Mouse (Mus musculus): ENCODE data around the gene Mctp1.
A peak's percentile ranks its signal among the peaks of the same experiment; 100 is the strongest.
"Not testable (repeated sequence)": the region's sequence is repeated elsewhere in the genome, so short reads cannot be mapped to it uniquely, and the experiment has no call there.

Gene Mctp1

GRCm38 (mm10) chr13:76383972-76384663, at the start of gene Mctp1:
Gene Mctp1, plus strand, starts transcription at chr13:76384535.
- DNase-seq (ENCODE audit: low read depth, low spot score): peak; percentile 41

DNA sequence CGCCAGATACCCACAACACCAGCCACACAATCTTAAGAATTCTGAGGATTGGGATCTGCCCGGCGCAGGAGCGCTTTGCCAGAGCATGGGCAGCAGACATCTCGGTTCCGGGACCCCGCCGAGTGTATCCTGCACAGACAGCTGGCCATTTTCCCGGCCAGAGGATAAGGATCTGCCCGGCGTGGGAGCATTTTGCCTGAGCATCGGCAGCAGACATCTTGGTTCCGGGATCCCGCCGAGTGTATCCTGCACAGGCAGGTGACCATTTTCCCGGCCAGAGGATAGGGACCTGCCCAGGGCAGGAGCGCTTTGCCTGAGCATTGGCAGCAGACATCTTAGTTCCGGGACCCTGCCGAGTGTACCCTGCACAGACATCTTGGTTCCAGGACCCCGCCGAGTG, 38.4 kb upstream of the Mctp1 start:
- DNase-seq (ENCODE audit: low read depth, low spot score): not testable (repeated sequence)

GRCm38 (mm10) chr13:76358720-76359119, 25.6 kb upstream of the Mctp1 start:
- no peak for DNase-seq (ENCODE audit: low read depth, low spot score)

GRCm38 (mm10) chr13:76384664-76385435, 515 bp downstream of the Mctp1 start:
- DNase-seq (ENCODE audit: low read depth, low spot score): peak; percentile 36

GRCm38 (mm10) chr13:76388615-76389014, 4.3 kb downstream of the Mctp1 start:
- DNase-seq (ENCODE audit: low read depth, low spot score): no peak

DNA sequence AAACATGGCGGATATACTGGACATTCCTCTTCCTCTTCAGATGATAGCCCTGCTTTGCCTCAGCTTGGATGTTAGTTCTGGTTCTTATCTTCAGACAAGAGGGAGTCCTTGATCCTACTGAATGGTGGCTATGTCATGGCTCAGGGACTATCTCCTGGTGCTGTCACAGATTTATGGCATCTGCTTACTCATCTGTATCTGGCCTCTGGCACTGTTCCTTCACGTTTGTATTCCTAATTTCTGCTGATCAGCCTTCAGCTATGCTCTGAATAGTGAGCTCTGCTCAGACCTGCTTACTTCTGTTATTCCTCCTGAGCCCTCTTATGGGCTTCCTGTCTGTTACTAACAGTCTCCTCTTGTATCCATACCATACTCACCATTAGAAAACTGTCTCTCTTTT, 7.6 kb downstream of the Mctp1 start:
- no peak for DNase-seq (ENCODE audit: low read depth, low spot score)

DNA sequence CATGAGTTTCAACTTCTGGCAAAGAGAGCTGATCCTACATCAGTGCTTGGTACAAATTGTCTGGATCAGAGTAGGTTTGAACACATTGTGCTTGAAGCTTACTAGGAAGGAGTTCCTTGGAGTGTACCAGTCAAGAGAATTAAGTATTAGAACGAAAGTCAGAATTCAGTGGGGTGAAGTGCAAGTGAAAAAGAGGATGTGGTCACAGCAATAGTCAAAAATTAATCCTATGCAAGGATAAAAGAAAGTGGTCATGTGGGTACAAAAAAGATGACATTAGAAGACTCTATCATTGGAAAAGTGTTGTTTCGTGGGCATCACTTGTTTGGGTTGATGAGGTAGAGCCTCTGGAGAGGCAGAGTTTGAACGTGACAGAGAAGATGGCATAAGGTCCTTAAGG, 8.8 kb downstream of the Mctp1 start:
- DNase-seq (ENCODE audit: low read depth, low spot score): no peak

GRCm38 (mm10) chr13:76395906-76396305, 11.6 kb downstream of the Mctp1 start:
- no peak for DNase-seq (ENCODE audit: low read depth, low spot score)

DNA sequence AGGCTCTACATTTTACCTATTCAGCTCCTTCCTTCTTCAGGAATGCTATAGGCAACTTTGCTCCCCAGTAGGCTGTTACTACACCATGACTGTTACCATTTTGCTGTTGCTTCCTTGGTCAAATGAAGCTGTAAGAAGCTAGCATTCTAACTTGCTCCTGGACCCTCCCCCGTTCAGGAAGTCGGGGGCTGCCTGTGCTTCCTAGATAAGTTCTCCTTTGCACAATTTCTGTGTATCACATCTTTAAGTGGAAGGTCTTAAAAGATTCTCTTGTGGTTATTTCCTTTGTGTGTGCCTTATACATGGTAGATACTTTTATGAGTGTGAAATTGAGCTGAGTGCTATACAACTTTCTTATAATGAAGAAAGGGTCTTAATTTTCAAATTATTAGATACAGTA, 25.0 kb downstream of the Mctp1 start:
- no peak for DNase-seq (ENCODE audit: low read depth, low spot score)

- no peak for DNase-seq (ENCODE audit: low read depth, low spot score)
Measured at GRCm38 (mm10) chr13:76410665-76411064, 26.3 kb downstream of the Mctp1 start.

DNA sequence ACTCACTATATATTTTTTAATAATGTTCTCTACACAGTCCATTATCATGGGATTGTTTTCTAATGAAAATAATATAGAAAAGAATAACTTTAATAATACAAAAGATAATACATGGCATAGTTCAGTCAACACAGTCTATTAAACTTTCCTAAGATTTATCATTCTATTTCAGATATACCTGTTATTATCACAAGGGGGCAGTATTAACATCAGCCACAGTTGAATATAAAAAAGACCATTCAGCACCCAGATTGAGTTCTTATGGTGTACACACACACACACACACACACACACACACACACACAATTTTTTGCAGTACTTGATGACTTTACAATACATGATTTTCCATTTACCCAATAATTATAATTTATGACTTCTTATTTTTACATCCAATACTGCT, 31.0 kb downstream of the Mctp1 start:
- DNase-seq (ENCODE audit: low read depth, low spot score): no peak

GRCm38 (mm10) chr13:76420111-76420510, 35.8 kb downstream of the Mctp1 start:
- no peak for DNase-seq (ENCODE audit: low read depth, low spot score)

DNA sequence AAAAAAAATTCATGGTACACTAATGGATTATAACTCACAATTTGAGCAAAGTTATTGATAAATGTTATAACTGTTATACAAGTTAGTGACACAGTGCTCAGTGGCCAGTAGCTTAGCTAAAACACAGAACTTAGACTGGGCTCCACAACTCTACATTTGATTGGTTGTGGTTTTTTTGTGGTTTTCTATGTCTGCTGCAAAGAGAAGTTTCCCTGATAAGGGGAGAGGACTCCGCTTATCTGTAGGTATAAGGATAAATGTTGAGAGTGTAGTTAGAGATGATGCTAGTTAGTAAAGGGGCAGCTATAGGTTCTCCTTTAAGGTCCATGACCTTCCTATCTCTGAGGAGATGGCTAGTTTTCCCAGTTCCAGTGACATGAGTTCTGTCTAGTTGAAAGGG, 36.7 kb downstream of the Mctp1 start:
- DNase-seq (ENCODE audit: low read depth, low spot score): no peak

DNA sequence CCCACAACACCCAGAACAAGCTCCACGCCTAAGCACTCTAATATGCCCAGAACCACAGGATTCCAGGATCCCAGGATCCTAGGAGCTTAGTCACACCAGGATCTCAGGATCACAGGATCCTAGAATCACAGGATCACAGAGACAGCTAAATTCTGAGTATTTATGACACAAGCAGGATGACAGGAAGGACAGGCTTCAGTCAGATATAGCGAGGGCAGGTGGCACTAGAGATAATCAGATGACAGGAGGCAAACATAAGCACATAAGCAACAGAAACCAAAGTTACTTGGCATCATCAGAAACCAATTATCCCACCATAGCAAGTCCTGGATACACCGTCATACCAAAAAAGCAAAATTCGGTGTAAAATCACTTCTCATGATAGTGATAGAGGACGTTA, 37.8 kb downstream of the Mctp1 start:
- DNase-seq (ENCODE audit: low read depth, low spot score): no peak

DNA sequence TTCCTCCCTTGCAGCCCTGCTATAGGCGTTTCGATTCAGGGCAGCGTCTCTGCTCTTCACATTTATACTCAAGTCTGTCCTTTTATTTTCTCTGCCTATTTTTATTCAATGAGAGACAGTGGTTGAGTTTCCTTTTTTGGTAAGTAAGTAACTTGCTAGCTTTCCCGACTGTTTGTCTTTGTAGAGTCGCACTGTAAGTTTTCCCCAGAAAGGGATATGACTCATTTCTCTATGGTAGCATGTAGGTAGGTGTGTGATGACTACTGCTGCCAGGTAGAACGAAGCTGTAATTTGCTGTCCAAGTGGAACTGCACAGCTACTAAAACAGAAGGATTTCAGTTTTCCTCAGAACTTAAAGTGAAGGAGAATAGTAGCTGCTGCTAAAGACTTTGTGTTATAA, 45.1 kb downstream of the Mctp1 start:
- DNase-seq (ENCODE audit: low read depth, low spot score): no peak

DNA sequence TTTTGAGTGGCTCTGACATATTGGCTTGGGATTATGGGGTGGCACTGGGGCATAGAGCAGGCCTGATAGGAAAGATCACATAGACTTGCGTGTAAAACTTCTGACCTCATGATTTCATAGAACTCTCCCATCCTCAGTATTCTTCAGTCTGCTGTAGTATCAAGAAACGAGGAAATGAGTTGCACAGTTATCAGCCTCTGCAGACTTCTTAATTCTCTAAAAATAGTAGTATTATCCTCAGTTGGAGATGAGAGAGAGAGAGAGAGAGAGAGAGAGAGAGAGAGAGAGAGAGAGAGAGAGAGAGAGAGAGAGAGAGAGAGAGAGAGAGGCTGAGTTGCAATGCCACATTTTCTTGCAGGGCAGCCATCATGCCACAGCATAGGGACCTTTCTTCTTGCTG, 45.6 kb downstream of the Mctp1 start:
- DNase-seq (ENCODE audit: low read depth, low spot score): no peak

GRCm38 (mm10) chr13:76431946-76432345, 47.6 kb downstream of the Mctp1 start:
- DNase-seq (ENCODE audit: low read depth, low spot score): no peak

DNA sequence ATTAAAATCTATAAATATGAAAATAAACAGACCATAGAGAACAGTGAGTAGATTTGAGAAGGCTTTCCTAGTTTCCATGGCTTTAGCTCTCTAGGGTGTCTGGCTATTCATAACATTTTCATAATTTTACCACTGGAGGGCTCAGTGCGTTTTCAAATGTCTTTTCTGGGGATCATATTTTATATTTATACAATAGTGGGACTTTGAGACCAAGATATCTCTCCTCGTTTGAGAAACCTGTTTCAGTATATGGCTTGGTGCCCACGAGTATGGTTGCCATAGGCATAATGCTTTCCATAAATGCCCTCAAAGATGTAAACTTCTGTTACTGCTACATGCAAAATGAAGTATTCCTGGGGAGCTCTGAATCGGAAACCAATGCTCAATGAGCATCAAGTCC, 49.1 kb downstream of the Mctp1 start:
- DNase-seq (ENCODE audit: low read depth, low spot score): no peak

- DNase-seq (ENCODE audit: low read depth, low spot score): no peak
Measured at GRCm38 (mm10) chr13:76436426-76436825, 52.1 kb downstream of the Mctp1 start.

DNA sequence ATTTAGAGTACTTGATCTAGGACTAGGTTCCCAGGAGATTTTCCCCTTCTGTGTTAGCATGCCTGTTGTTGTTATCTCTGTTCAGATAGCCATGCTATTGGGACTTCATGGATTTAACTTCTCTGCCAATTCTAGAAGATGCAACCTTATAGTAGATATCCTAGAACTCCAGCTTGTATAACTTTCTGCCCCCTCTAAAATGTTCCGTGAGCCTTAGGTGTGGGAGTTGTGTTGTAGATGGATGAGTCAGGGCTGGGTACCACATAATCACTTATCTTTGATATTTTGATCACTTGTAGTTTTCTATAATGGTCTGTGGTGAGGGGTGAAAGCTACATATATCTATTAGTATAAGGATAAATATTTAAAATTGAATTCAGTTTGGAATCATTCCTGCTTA, 54.4 kb downstream of the Mctp1 start:
- DNase-seq (ENCODE audit: low read depth, low spot score): no peak

DNA sequence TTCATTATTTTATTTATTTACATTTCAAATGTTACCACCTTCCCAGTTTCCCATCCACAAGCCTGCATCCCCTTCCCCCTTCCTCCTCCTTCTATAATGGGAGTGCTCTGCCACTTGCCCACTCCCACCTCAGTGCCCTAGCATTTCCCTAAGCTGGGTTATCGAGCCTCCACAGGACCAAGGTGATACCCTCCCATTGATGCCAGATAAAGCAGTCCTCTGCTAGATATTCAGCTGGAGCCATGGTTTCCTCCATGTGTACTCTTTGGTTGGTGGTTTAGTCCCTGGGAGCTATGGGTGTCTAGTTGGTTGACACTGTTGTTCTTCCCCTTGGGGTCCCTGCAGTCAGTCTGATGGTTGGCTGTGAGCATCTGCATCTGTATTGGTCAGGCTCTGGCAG, 61.7 kb downstream of the Mctp1 start:
- DNase-seq (ENCODE audit: low read depth, low spot score): no peak

DNA sequence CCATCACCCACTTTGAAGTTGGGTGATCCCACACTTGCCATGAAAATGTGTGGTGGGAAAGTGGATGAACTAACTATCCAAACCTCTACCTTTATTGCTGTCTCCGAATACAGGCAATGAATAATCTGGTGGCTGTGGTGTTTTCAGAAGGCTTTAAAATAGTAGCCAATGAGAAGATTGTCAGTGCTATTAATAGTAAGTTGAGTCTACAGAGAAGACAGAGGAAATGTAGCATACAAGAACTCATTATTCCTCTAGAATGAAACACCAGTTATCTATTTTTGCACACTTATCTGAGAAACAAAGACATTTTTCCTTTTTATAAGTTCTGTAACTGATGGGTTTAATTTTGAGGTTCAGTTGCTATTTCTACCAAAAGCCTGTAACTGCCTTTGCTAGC, 63.2 kb downstream of the Mctp1 start:
- DNase-seq (ENCODE audit: low read depth, low spot score): no peak

GRCm38 (mm10) chr13:76451526-76451925, 67.2 kb downstream of the Mctp1 start:
- not testable (repeated sequence) for DNase-seq (ENCODE audit: low read depth, low spot score)

Measured in embryo, embryonic 11.5 days (tissue).